Mouse (Mus musculus): ENCODE measurements around the gene Anapc16. TPM values are rescaled to one million over a fixed set of nuclear protein-coding genes. Genes with fewer than 3 reads are reported as not detected.

Anapc16 gene
- polyA plus RNA-seq, 1 experiment from 2014 or later = 86.4 TPM

GRCm38 (mm10) chr10:59974191-59974664 lies 28.7 kb downstream of the Anapc16 start:
- Histone ChIP-seq H3K36me3 (ENCODE audit: control insufficient read depth, insufficient read depth, low read length) (no peaks in the 10 kb centered on the region), H3K27me3 (ENCODE audit: control insufficient read depth, insufficient read depth, low read length) (no peaks in the 10 kb centered on the region), H3K9me3 (ENCODE audit: control insufficient read depth, low read length) (no peaks in the 10 kb centered on the region), H3K4me2 (replicated peaks; ENCODE audit: low read depth) (peak overlapping the region; percentile 29), H3K4me3 (ENCODE audit: low read depth, low read length) (no peak overlapping the region), H3K4me1 (replicated peaks; ENCODE audit: control insufficient read depth, insufficient read depth) (peaks cover 36% of the 10 kb centered on the region), H3K9ac (ENCODE audit: low read length) (0 out of 2 replicates have a peak overlapping the region, but pooled peaks have one; percentile 41), H3K27ac (replicated peaks) (peak overlapping the region; percentile 81)
- TF ChIP-seq CTCF (IDR thresholded peaks at IDR 0.05; ENCODE audit: low read depth) (no peak), EP300 (optimal IDR thresholded peaks at IDR 0.05) (peak; percentile 97)
- 14% methylated on average over 6 of the region's 6 CpGs for WGBS
- DNase-seq (ENCODE audit: low spot score) = peak; percentile 53
- peak; percentile 55 for ATAC-seq (ENCODE audit: low FRiP score, low TSS enrichment)

GRCm38 (mm10) chr10:59973400-59973799 lies 29.5 kb downstream of the Anapc16 start:
- H3K4me1 ChIP-seq (replicated peaks; ENCODE audit: control insufficient read depth, insufficient read depth) = peaks cover 29% of the 10 kb centered on the region
- peak overlapping the region; percentile 81 for H3K27ac ChIP-seq (replicated peaks)
- no peak overlapping the region for H3K9ac ChIP-seq (ENCODE audit: low read length)
- no peak for TF ChIP-seq EP300 (optimal IDR thresholded peaks at IDR 0.05)
- TF ChIP-seq CTCF (IDR thresholded peaks at IDR 0.05; ENCODE audit: low read depth) = no peak
- ATAC-seq (ENCODE audit: low FRiP score, low TSS enrichment) = no peak
- H3K9me3 ChIP-seq (ENCODE audit: control insufficient read depth, low read length) = no peaks in the 10 kb centered on the region
- no peaks in the 10 kb centered on the region for H3K27me3 ChIP-seq (ENCODE audit: control insufficient read depth, insufficient read depth, low read length)
- 74% methylated on average over 4 of the region's 4 CpGs for WGBS
- DNase-seq (ENCODE audit: low spot score) = no peak
- H3K36me3 ChIP-seq (ENCODE audit: control insufficient read depth, insufficient read depth, low read length) = no peaks in the 10 kb centered on the region
- no peak overlapping the region for H3K4me3 ChIP-seq (ENCODE audit: low read depth, low read length)
- no peak overlapping the region for H3K4me2 ChIP-seq (replicated peaks; ENCODE audit: low read depth)

DNA sequence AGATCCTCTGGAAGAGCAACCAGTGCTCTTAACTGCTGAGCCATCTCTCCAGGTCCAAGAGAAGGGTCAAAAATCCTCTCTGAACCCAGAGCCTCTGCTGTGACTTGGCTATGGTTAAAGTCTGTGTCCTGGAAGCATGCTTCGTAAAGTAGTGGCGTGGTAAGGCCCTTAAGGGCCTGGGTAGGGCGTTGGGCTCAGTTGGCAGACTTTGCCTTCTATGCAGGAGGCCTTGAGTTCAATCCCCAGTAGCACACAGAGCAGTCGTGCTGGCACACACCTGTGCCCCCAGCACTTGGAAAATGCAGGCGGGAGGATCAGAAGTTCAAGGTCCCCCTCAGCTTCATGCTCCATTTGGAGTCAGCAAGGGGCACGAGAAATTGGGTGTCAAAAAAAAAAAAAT lies 29.9 kb downstream of the Anapc16 start:
- H3K27me3 ChIP-seq (ENCODE audit: control insufficient read depth, insufficient read depth, low read length) = no peaks in the 10 kb centered on the region
- peak overlapping the region; percentile 59 for H3K27ac ChIP-seq (replicated peaks)
- no peak for ATAC-seq (ENCODE audit: low FRiP score, low TSS enrichment)
- H3K4me3 ChIP-seq (ENCODE audit: low read depth, low read length) = no peak overlapping the region
- no peak for DNase-seq (ENCODE audit: low spot score)
- peaks cover 27% of the 10 kb centered on the region for H3K4me1 ChIP-seq (replicated peaks; ENCODE audit: control insufficient read depth, insufficient read depth)
- WGBS = 78% methylated on average over 6 of the region's 6 CpGs
- TF ChIP-seq CTCF (IDR thresholded peaks at IDR 0.05; ENCODE audit: low read depth) (no peak), EP300 (optimal IDR thresholded peaks at IDR 0.05) (no peak)
- no peak overlapping the region for H3K4me2 ChIP-seq (replicated peaks; ENCODE audit: low read depth)
- H3K9me3 ChIP-seq (ENCODE audit: control insufficient read depth, low read length) = no peaks in the 10 kb centered on the region
- H3K9ac ChIP-seq (ENCODE audit: low read length) = no peak overlapping the region
- H3K36me3 ChIP-seq (ENCODE audit: control insufficient read depth, insufficient read depth, low read length) = no peaks in the 10 kb centered on the region

- WGBS = 62% methylated on average over 2 of the region's 2 CpGs
- H3K27me3 ChIP-seq (ENCODE audit: control insufficient read depth, insufficient read depth, low read length) = no peaks in the 10 kb centered on the region
- no peak for TF ChIP-seq EP300 (optimal IDR thresholded peaks at IDR 0.05)
- DNase-seq (ENCODE audit: low spot score) (peak; percentile 75), ATAC-seq (ENCODE audit: low FRiP score, low TSS enrichment) (peak; percentile 65)
- H3K36me3 ChIP-seq (ENCODE audit: control insufficient read depth, insufficient read depth, low read length) = no peaks in the 10 kb centered on the region
- no peak overlapping the region for H3K9ac ChIP-seq (ENCODE audit: low read length)
- H3K4me3 ChIP-seq (ENCODE audit: low read depth, low read length) = no peak overlapping the region
- H3K4me2 ChIP-seq (replicated peaks; ENCODE audit: low read depth) = no peak overlapping the region
- no peaks in the 10 kb centered on the region for H3K9me3 ChIP-seq (ENCODE audit: control insufficient read depth, low read length)
- H3K27ac ChIP-seq (replicated peaks) = peak overlapping the region; percentile 59
- H3K4me1 ChIP-seq (replicated peaks; ENCODE audit: control insufficient read depth, insufficient read depth) = peaks cover 24% of the 10 kb centered on the region
Measured at GRCm38 (mm10) chr10:59972534-59972933, 30.4 kb downstream of the Anapc16 start.

GRCm38 (mm10) chr10:59971813-59972212 lies 31.1 kb downstream of the Anapc16 start:
- ATAC-seq (ENCODE audit: low FRiP score, low TSS enrichment) (no peak), DNase-seq (ENCODE audit: low spot score) (no peak)
- TF ChIP-seq EP300 (optimal IDR thresholded peaks at IDR 0.05) (no peak), CTCF (IDR thresholded peaks at IDR 0.05; ENCODE audit: low read depth) (no peak)
- no peaks in the 10 kb centered on the region for H3K36me3 ChIP-seq (ENCODE audit: control insufficient read depth, insufficient read depth, low read length)
- H3K4me1 ChIP-seq (replicated peaks; ENCODE audit: control insufficient read depth, insufficient read depth) = peaks cover 27% of the 10 kb centered on the region
- 86% methylated on average over 8 of the region's 8 CpGs for WGBS
- H3K4me3 ChIP-seq (ENCODE audit: low read depth, low read length) = no peak overlapping the region
- H3K4me2 ChIP-seq (replicated peaks; ENCODE audit: low read depth) = no peak overlapping the region
- no peak overlapping the region for H3K9ac ChIP-seq (ENCODE audit: low read length)
- H3K27me3 ChIP-seq (ENCODE audit: control insufficient read depth, insufficient read depth, low read length) = no peaks in the 10 kb centered on the region
- no peak overlapping the region for H3K27ac ChIP-seq (replicated peaks)
- H3K9me3 ChIP-seq (ENCODE audit: control insufficient read depth, low read length) = no peaks in the 10 kb centered on the region

- no peaks in the 10 kb centered on the region for H3K27me3 ChIP-seq (ENCODE audit: control insufficient read depth, insufficient read depth, low read length)
- no peak for DNase-seq (ENCODE audit: low spot score)
- peak overlapping the region; percentile 81 for H3K9ac ChIP-seq (ENCODE audit: low read length)
- peak overlapping the region; percentile 65 for H3K4me2 ChIP-seq (replicated peaks; ENCODE audit: low read depth)
- ATAC-seq (ENCODE audit: low FRiP score, low TSS enrichment) = no peak
- H3K36me3 ChIP-seq (ENCODE audit: control insufficient read depth, insufficient read depth, low read length) = no peaks in the 10 kb centered on the region
- peaks cover 27% of the 10 kb centered on the region for H3K4me1 ChIP-seq (replicated peaks; ENCODE audit: control insufficient read depth, insufficient read depth)
- H3K4me3 ChIP-seq (ENCODE audit: low read depth, low read length) = peak overlapping the region; percentile 40
- TF ChIP-seq CTCF (IDR thresholded peaks at IDR 0.05; ENCODE audit: low read depth) (no peak), EP300 (optimal IDR thresholded peaks at IDR 0.05) (no peak)
- no peaks in the 10 kb centered on the region for H3K9me3 ChIP-seq (ENCODE audit: control insufficient read depth, low read length)
- 27% methylated on average over 6 of the region's 6 CpGs for WGBS
- H3K27ac ChIP-seq (replicated peaks) = peak overlapping the region; percentile 95
Measured at GRCm38 (mm10) chr10:59970450-59971062, 32.4 kb downstream of the Anapc16 start.

Measured in stomach, postnatal 0 days (tissue).